Mouse (Mus musculus): ENCODE measurements at regions not wholly inside any gene's neighbourhood (a gene's known extent, or its start where the extent isn't known, plus 50 kb on each side); places are given as distances from the start of the nearest gene placed in this dataset.

GRCm38 (mm10) chr12:25293470-25294178, 196.7 kb upstream of the Id2 start:
- DNase-seq: no peak

- DNase-seq: no peak
Observed at GRCm38 (mm10) chr12:25289381-25289780, 192.4 kb upstream of the Id2 start.

GRCm38 (mm10) chr12:25283808-25284207, 186.9 kb upstream of the Id2 start:
- peak in 1 of 2 experiments; percentile 26 for DNase-seq

- DNase-seq: no peak
Observed at GRCm38 (mm10) chr12:25281438-25281837, 184.5 kb upstream of the Id2 start.

DNA sequence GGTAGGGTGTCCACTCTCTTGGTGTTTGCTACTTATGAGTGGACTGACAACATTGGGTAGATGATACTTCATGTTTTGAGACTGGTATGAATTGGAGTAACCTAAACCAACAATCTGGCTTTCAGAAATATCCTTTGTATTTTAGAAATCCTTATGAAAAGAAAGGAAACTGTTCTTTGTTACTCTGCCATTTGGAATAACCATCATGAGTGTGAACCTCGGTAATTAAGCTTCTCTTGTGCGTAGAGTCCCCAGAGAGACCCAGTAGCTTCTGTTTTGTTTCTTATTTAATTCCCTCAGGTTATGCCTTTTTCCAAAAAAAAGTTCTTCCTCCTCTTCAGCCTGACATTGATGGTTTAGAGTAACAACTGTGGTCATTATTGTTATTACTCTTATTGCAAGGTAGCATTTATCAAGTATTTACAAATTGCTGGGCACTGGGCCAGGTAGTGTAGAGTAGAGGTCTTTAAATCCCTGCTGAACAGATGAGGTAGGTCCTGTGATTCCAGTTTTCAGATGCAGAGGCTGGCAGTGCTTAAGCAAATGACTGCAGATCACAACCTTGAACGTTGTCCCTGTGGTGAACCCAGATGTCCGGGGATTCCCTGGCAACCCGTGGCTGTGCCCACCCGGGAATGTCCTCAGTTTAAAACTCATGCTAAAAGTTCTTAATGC, 176.8 kb upstream of the Id2 start:
- no peak for DNase-seq

- no peak for DNase-seq
Observed at GRCm38 (mm10) chr12:25272752-25273125, 175.8 kb upstream of the Id2 start.

DNA sequence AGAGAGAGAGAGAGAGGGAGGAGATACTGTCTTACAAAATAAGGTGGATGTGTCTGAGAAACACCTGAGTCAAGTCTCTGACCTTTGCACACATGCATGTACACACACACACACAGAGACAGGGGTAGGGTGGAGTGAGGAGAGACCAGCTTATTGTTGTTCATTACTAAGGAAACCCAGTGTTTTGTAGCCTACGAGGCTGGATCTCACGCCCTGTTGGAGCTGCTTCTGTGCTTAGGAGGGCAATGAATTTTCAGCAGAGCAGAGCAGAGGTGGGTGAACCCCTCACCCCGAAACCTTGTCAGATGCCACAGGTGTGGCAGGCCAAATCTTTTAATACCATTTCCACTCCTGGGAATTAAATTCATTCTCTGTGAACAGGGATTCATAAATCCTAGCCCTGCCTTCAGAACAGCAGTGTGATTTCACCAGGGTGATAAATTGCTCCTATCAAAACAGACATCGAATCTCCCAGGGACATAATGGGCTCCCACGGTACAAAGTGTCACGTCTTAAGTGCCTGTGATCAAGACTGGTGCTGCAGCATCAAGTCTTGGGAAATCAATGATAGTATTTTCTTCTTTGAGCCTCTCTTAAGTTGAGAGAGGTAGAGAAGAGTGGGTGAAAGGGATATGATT, 175.3 kb upstream of the Id2 start:
- DNase-seq: no peak

DNA sequence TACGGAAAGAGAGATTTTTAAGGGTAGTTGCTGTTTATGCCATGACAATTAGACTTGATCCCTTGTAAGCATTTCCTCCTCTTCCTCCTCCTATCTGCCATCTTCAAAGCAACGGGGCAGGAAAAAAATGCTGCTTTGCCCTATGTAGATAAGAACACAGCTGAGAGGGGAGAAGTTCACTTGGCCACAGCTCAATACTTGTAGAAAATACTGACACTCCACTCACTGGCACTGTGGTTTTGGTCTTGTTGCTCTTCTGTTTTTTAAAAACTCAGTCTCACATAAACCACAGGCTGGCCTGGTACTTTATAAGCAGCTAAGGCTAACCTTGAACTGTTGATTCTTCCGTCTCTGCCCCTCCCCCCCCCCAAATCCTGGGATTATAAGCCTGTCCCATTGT, 172.9 kb upstream of the Id2 start:
- no peak for DNase-seq

DNA sequence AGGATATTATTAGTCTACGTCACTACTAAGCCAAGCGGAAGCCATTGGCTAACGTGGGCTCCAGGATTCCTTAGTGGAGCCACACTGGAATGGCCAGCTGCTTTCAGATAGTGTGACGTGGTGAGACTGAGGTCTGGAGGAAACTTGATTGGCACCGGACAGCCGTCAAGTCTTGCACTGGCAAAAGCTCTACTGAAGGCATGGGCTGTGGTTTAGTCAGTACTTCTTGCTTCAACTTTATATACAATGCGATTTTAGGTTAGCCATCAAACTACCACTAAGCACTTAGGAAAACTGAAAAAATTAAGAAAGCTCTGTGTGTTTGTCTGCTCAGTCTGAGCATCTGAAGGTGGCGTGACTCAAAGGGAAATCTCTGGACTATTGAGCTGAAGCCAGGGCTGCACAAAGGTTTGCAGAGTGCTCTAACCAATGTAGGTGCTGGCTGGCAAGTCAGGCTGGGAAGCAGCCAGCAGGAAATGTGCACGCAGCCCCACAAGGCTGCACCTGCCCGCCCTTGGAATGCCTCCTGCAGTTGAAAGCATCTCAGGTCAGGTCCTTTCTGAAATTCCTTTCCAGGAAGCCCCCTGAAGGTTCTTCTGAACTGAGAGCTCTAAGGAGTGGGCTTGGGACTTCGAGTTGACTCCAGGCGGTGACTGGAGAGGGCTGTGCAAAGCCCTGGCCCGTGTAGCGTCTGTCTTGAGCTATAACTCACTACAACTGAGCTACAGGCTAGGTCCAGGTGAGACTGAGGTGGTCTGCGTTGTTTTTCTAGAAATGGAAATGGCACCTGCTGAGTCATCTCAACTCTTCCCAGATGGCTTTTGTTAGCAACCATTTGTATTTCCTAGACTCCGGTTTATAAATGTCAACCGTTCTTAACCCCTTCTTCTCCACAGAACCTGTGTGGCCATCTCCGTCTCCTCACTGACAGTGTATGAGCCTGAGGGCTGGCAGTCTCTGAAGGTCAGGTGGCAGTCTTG, 172.2 kb upstream of the Id2 start:
- DNase-seq: no peak

- DNase-seq: no peak
Observed at GRCm38 (mm10) chr12:25268323-25268722, 171.4 kb upstream of the Id2 start.

DNA sequence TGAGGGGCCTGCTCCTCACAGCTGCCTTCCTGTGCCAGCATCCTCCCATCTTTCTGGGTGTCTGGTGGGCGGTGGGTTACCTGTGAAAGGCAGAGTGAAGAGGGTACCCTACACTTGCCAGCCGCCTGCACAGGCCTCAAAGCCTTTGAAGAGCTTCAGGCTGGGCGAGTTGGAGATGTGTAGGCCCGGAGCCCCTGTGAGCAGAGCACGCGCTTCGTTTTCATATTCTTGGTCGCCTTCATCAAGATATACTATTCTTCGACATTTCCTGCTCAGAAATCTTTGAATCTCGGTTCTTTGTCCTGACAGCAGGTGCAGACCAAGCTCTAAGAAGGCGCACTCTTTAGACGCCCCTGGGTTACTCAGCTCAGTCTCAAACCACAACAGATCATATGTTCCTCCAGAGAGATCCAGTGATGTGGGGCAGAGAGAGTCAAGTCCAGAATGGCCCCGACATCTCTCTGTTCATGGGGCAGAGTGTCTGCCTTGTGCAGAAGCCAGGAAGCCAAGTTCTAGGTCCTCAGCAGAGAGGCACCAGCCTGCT, 170.7 kb upstream of the Id2 start:
- DNase-seq: no peak

DNA sequence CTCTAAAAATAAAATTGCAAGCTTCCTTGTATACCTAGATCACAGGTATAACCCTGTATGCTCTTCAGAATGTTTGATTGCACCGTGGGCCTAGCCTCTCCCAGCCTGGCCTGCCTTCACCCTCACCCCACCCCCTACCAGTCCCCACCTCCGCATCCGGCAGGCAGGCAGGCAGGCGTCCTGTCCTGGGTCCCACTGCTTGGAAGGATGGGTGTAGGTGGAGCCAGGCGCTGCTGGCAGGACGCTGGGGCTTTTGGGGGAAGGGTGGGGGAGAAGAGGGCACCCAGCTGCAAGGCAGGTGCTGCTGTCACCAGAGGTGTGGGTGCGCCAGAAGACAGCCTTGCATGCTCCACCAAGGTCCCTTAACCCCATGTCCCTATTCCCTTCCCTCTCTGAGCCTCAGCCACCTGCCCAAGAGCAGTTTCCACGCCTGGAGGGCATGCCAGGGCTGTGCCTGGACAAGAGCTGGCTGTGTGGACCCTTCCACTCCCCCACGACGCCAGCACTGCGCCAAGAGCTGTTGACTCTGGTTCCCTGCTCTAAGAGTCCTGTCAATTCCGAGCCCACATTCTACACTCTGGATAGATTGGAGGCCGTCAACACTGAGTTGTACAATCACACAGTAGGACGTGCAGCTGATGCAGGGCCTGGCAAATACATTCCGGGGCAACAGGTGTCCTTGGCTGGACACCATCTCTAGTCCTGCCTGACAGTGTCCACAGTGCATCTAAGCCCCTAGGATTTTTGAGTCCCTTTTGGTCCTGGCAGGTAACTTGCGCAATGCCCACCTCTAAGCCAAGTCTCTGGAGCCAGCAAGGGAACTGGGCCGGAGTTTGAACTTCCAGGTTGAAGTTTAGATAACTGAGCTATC, 170.0 kb upstream of the Id2 start:
- DNase-seq: no peak

GRCm38 (mm10) chr12:25265560-25266525, 168.9 kb upstream of the Id2 start:
- DNase-seq: no peak

DNA sequence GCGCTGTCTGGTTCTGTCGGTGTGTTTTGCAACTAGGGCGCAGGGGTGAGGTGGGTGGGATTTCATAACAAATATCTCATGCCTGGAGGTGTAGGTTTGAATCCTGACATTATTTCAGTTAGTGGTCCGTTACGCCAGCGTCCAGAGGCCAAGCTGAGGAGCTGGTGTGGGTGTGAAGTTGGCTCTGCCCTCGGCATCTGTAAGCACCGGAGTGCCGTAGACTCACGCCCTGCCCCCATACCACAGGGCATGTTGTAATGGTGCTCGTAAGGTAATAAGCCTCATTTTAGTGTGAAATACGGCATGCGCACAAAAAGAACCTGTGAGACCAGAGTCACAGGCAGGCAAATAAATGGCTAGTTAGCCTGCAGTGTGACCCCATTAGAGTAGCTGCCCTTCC, 168.1 kb upstream of the Id2 start:
- no peak for DNase-seq

DNA sequence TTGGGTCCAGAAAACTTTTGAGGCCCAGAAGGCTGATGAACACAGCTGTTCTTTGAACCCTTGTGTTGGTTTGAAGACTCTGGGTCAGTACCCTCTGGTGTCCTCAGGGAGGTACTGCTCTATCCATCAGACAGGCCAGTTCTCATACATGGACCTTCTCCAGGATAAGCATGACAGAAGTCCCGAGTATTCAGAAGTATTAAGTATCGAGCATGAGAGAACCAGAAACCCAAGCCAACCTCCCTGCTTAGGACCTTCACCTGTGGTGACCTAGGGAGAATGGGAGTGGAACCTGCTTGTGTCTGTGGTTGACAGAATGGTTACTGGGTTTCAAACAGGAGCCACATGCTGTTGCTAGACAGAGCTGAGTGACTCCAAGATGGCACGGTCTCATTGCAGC, 167.5 kb upstream of the Id2 start:
- no peak for DNase-seq

- DNase-seq: no peak
Observed at GRCm38 (mm10) chr12:25262461-25262860, 165.5 kb upstream of the Id2 start.

- DNase-seq: no peak
Observed at GRCm38 (mm10) chr12:25259123-25259522, 162.2 kb upstream of the Id2 start.

DNA sequence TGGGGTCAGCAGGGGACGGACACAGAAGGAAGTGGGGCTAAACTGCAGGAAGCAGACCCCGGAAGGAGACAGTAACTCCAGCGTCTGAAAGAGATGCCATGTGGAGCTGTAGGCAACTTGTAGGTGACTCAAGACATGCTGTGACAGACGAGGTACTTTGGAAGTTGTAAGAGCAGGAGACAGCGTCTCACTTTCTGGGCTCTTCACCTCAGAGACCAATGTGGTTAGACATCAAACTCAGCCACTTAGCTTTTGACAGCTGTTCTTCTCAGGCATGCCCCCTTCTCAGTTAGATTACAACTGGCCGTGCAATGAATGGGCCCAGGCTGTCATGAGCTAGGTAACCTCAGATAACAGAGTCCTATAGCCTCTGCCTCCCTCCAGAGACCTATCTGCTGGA, 159.3 kb upstream of the Id2 start:
- no peak for DNase-seq

- no peak for DNase-seq
Observed at GRCm38 (mm10) chr12:25254716-25255115, 157.8 kb upstream of the Id2 start.

All from heart, adult 18-20 months (tissue).